Mouse (Mus musculus) E14TG2a.4 (cell line): ENCODE results near the gene Capn5.

ENCODE experiments used
- CTCF ChIP-seq: conservative IDR thresholded peaks from 2 replicates; pipeline ENCODE4 v1.5.1; 2014; ENCODE audit warnings: low read length
- NANOG ChIP-seq: IDR thresholded peaks from 2 replicates; pipeline ENCODE4 v1.6.1; 2014; ENCODE audit warnings: borderline replicate concordance, low read length, mixed read lengths

GRCm38 (mm10) chr7:98191571-98192250 lies 13.6 kb upstream of the Capn5 start:
- peak; percentile 24 for TF ChIP-seq CTCF
- no peak for TF ChIP-seq NANOG
